Mouse (Mus musculus) spleen, postnatal 14 days (tissue): ENCODE data around the gene Rgsl1.

Source experiments
- DNase-seq, 2 experiments: peaks; one replicate each; pipeline ENCODE4 v3.0.0; 2021 to 2022; ENCODE audit warnings: low spot score in 2 of 2

Rgsl1 gene

GRCm38 (mm10) chr1:153740775-153741400 is 103.1 kb downstream of the Rgsl1 start:
- DNase-seq: no peak

- DNase-seq: peak; percentile 51 to 62
Measured at GRCm38 (mm10) chr1:153740145-153740544, 103.8 kb downstream of the Rgsl1 start, which contains the start of gene Rgs16. Gene Rgs16 (plus strand): TSS chr1:153740349.

GRCm38 (mm10) chr1:153739437-153740015 is 104.4 kb downstream of the Rgsl1 start:
- DNase-seq: no peak

- DNase-seq: no peak
Measured at GRCm38 (mm10) chr1:153737101-153738085, 106.5 kb downstream of the Rgsl1 start.

- DNase-seq: no peak
Measured at GRCm38 (mm10) chr1:153736096-153736495, 107.8 kb downstream of the Rgsl1 start.

GRCm38 (mm10) chr1:153734866-153735265 is 109.1 kb downstream of the Rgsl1 start:
- no peak for DNase-seq

GRCm38 (mm10) chr1:153733181-153733580 is 110.8 kb downstream of the Rgsl1 start:
- DNase-seq: no peak

- no peak for DNase-seq
Measured at GRCm38 (mm10) chr1:153730671-153731070, 113.3 kb downstream of the Rgsl1 start.

- no peak for DNase-seq
Measured at GRCm38 (mm10) chr1:153729806-153730205, 114.1 kb downstream of the Rgsl1 start.
